Mouse (Mus musculus): Measurements from ENCODE around the gene Zfp668.

The Zfp668 gene

GRCm38 (mm10) chr7:127894480-127894879, 17.9 kb upstream of the Zfp668 start:
- peak; percentile 54 for DNase-seq

- no peak for DNase-seq
Observed at GRCm38 (mm10) chr7:127890798-127891197, 14.2 kb upstream of the Zfp668 start, which contains the start of gene Prss53. TSS of gene Prss53 (minus strand) at chr7:127890970.

- no peak for DNase-seq
Observed at GRCm38 (mm10) chr7:127888821-127889220, 12.2 kb upstream of the Zfp668 start.

GRCm38 (mm10) chr7:127887781-127888180, 11.2 kb upstream of the Zfp668 start:
- DNase-seq, result no peak

GRCm38 (mm10) chr7:127887191-127887590, 10.6 kb upstream of the Zfp668 start:
- DNase-seq, result no peak

GRCm38 (mm10) chr7:127886551-127886950, 9.9 kb upstream of the Zfp668 start:
- DNase-seq, result no peak

- DNase-seq, result no peak
Observed at GRCm38 (mm10) chr7:127885951-127886350, 9.3 kb upstream of the Zfp668 start.

GRCm38 (mm10) chr7:127880431-127880830, 3.8 kb upstream of the Zfp668 start:
- no peak for DNase-seq

GRCm38 (mm10) chr7:127879301-127879700, 2.7 kb upstream of the Zfp668 start:
- no peak for DNase-seq

GRCm38 (mm10) chr7:127876041-127876466, 574 bp downstream of the Zfp668 start, which contains the start of gene Zfp646:
TSS of gene Zfp646 (plus strand) at chr7:127876221.
- DNase-seq, result no peak

- peak; percentile 95 for DNase-seq
Observed at GRCm38 (mm10) chr7:127875627-127876001, 1.0 kb downstream of the Zfp668 start.

GRCm38 (mm10) chr7:127874812-127875626, 1.6 kb downstream of the Zfp668 start:
- no peak for DNase-seq

GRCm38 (mm10) chr7:127870136-127870821, 6.3 kb downstream of the Zfp668 start:
- DNase-seq, result no peak

- DNase-seq, result no peak
Observed at GRCm38 (mm10) chr7:127869149-127869810, 7.3 kb downstream of the Zfp668 start.

GRCm38 (mm10) chr7:127867641-127868040, 9.0 kb downstream of the Zfp668 start:
- no peak for DNase-seq

- no peak for DNase-seq
Observed at GRCm38 (mm10) chr7:127866434-127866833, 10.2 kb downstream of the Zfp668 start.

- no peak for DNase-seq
Observed at GRCm38 (mm10) chr7:127858258-127858657, 18.4 kb downstream of the Zfp668 start.

GRCm38 (mm10) chr7:127850906-127851305, 25.7 kb downstream of the Zfp668 start:
- no peak for DNase-seq

GRCm38 (mm10) chr7:127849973-127850875, 26.4 kb downstream of the Zfp668 start:
- DNase-seq, result no peak

GRCm38 (mm10) chr7:127842001-127842718, 34.5 kb downstream of the Zfp668 start:
- peak; percentile 89 for DNase-seq

GRCm38 (mm10) chr7:127841340-127842000, 35.2 kb downstream of the Zfp668 start:
- peak; percentile 94 for DNase-seq

Measured in cerebellum, adult 9-10 months (tissue).